Mouse (Mus musculus) brain, embryonic 14.5 days (tissue): ENCODE data around the gene Sgcb. TPM values are rescaled to one million over a fixed set of nuclear protein-coding genes. Genes with fewer than 3 reads are reported as not detected.

ENCODE experiments used
- DNase-seq: peaks from one replicate; pipeline ENCODE4 v3.0.0-alpha.2; 2011; ENCODE audit warnings: low read depth
- CTCF ChIP-seq: fragments of 200-500 bp; IDR thresholded peaks from 2 replicates; pipeline ENCODE4 v1.5.1; 2012; ENCODE audit warnings: inconsistent platforms, mild to moderate bottlenecking, moderate library complexity, borderline replicate concordance; ENCODE audit not compliant: insufficient read depth, insufficient read length; ENCODE audit errors: extremely low read depth
- POLR2A ChIP-seq: fragments of 200-500 bp; IDR thresholded peaks from 2 replicates; pipeline ENCODE4 v1.6.1; 2012; ENCODE audit warnings: mild to moderate bottlenecking, inconsistent platforms, borderline replicate concordance; ENCODE audit not compliant: poor library complexity, insufficient read depth, insufficient read length, severe bottlenecking; ENCODE audit errors: extremely low read depth
- polyA plus RNA-seq: library from polyadenylated mRNA; depleted of rRNA; stranded (reverse); fragments of >200 nt; gene quantifications from 2 replicates; pipeline ENCODE4 v1.2.3, GENCODE M21; 2012

Gene Sgcb
- polyA plus RNA-seq, 1 experiment: 20.6 TPM

- no peak for DNase-seq
- TF ChIP-seq POLR2A: no peak
- no peak for TF ChIP-seq CTCF
Observed at GRCm38 (mm10) chr5:73632291-73632690, 15.3 kb downstream of the Sgcb start, which contains the start of gene Lrrc66. Gene Lrrc66, minus strand, starts transcription at chr5:73632526.

- no peak for DNase-seq
- TF ChIP-seq CTCF (no peak), POLR2A (no peak)
Observed at GRCm38 (mm10) chr5:73631001-73631558, 16.5 kb downstream of the Sgcb start.

- no peak for DNase-seq
- TF ChIP-seq CTCF: no peak
- no peak for TF ChIP-seq POLR2A
Observed at GRCm38 (mm10) chr5:73630141-73630540, 17.4 kb downstream of the Sgcb start.

GRCm38 (mm10) chr5:73627991-73628390, 19.6 kb downstream of the Sgcb start:
- TF ChIP-seq POLR2A: no peak
- TF ChIP-seq CTCF: no peak
- DNase-seq: no peak

GRCm38 (mm10) chr5:73627559-73627958, 20.0 kb downstream of the Sgcb start:
- TF ChIP-seq CTCF (no peak), POLR2A (no peak)
- no peak for DNase-seq

- DNase-seq: no peak
- no peak for TF ChIP-seq CTCF
- TF ChIP-seq POLR2A: no peak
Observed at GRCm38 (mm10) chr5:73626842-73627241, 20.7 kb downstream of the Sgcb start.

- DNase-seq: no peak
- TF ChIP-seq CTCF (no peak), POLR2A (no peak)
Observed at GRCm38 (mm10) chr5:73625505-73625904, 22.1 kb downstream of the Sgcb start.

- no peak for DNase-seq
- TF ChIP-seq CTCF (no peak), POLR2A (no peak)
Observed at GRCm38 (mm10) chr5:73618969-73619368, 28.6 kb downstream of the Sgcb start.

GRCm38 (mm10) chr5:73615211-73615610, 32.4 kb downstream of the Sgcb start:
- no peak for TF ChIP-seq CTCF
- no peak for TF ChIP-seq POLR2A
- no peak for DNase-seq

GRCm38 (mm10) chr5:73613296-73613695, 34.3 kb downstream of the Sgcb start:
- TF ChIP-seq CTCF: no peak
- TF ChIP-seq POLR2A: no peak
- DNase-seq: no peak

GRCm38 (mm10) chr5:73611071-73611470, 36.5 kb downstream of the Sgcb start:
- no peak for TF ChIP-seq CTCF
- TF ChIP-seq POLR2A: no peak

GRCm38 (mm10) chr5:73604964-73605363, 42.6 kb downstream of the Sgcb start:
- no peak for TF ChIP-seq POLR2A
- no peak for DNase-seq

More at GRCm38 (mm10) chr5:73611071-73611470, 36.5 kb downstream of the Sgcb start:
- DNase-seq: no peak

GRCm38 (mm10) chr5:73604542-73604941, 43.0 kb downstream of the Sgcb start:
- TF ChIP-seq CTCF: no peak
- no peak for TF ChIP-seq POLR2A
- no peak for DNase-seq

GRCm38 (mm10) chr5:73602865-73603264, 44.7 kb downstream of the Sgcb start:
- no peak for DNase-seq
- no peak for TF ChIP-seq POLR2A
- no peak for TF ChIP-seq CTCF
